Mouse (Mus musculus): ENCODE results near the gene Col6a3. TPM values are rescaled to one million over a fixed set of nuclear protein-coding genes. Genes with fewer than 3 reads are reported as not detected.

Col6a3 gene
- total RNA-seq, 2 experiments from 2014 or later, result not detected

- ATAC-seq (replicated peaks; ENCODE audit: poor library complexity), result no peak
Measured at GRCm38 (mm10) chr1:90800466-90800865, 43.3 kb downstream of the Col6a3 start.

GRCm38 (mm10) chr1:90797276-90797891 is 46.4 kb downstream of the Col6a3 start:
- ATAC-seq (replicated peaks; ENCODE audit: poor library complexity), result no peak

GRCm38 (mm10) chr1:90793368-90793767 is 50.4 kb downstream of the Col6a3 start:
- no peak for ATAC-seq (replicated peaks; ENCODE audit: poor library complexity)

- no peak for ATAC-seq (replicated peaks; ENCODE audit: poor library complexity)
Measured at GRCm38 (mm10) chr1:90790925-90791324, 52.8 kb downstream of the Col6a3 start.

- no peak for ATAC-seq (replicated peaks; ENCODE audit: poor library complexity)
Measured at GRCm38 (mm10) chr1:90789506-90789905, 54.3 kb downstream of the Col6a3 start.

GRCm38 (mm10) chr1:90780446-90780845 is 63.3 kb downstream of the Col6a3 start:
- no peak for ATAC-seq (replicated peaks; ENCODE audit: poor library complexity)

- ATAC-seq (replicated peaks; ENCODE audit: poor library complexity), result no peak
Measured at GRCm38 (mm10) chr1:90779072-90779471, 64.7 kb downstream of the Col6a3 start.

- no peak for ATAC-seq (replicated peaks; ENCODE audit: poor library complexity)
Measured at GRCm38 (mm10) chr1:90775477-90776241, 68.1 kb downstream of the Col6a3 start.

- no peak for ATAC-seq (replicated peaks; ENCODE audit: poor library complexity)
Measured at GRCm38 (mm10) chr1:90771172-90771571, 72.6 kb downstream of the Col6a3 start.

GRCm38 (mm10) chr1:90770027-90770426 is 73.7 kb downstream of the Col6a3 start:
- no peak for ATAC-seq (replicated peaks; ENCODE audit: poor library complexity)

GRCm38 (mm10) chr1:90769301-90769700 is 74.5 kb downstream of the Col6a3 start:
- ATAC-seq (replicated peaks; ENCODE audit: poor library complexity), result no peak

GRCm38 (mm10) chr1:90758091-90758673 is 85.6 kb downstream of the Col6a3 start:
- ATAC-seq (replicated peaks; ENCODE audit: poor library complexity), result no peak

- no peak for ATAC-seq (replicated peaks; ENCODE audit: poor library complexity)
Measured at GRCm38 (mm10) chr1:90753869-90754563, 89.8 kb downstream of the Col6a3 start.

GRCm38 (mm10) chr1:90751221-90751620 is 92.5 kb downstream of the Col6a3 start:
- no peak for ATAC-seq (replicated peaks; ENCODE audit: poor library complexity)

- ATAC-seq (replicated peaks; ENCODE audit: poor library complexity), result no peak
Measured at GRCm38 (mm10) chr1:90750169-90750568, 93.6 kb downstream of the Col6a3 start.

- no peak for ATAC-seq (replicated peaks; ENCODE audit: poor library complexity)
Measured at GRCm38 (mm10) chr1:90748544-90748943, 95.2 kb downstream of the Col6a3 start.

GRCm38 (mm10) chr1:90743941-90744386 is 99.8 kb downstream of the Col6a3 start:
- no peak for ATAC-seq (replicated peaks; ENCODE audit: poor library complexity)

- no peak for ATAC-seq (replicated peaks; ENCODE audit: poor library complexity)
Measured at GRCm38 (mm10) chr1:90743445-90743844, 100.3 kb downstream of the Col6a3 start.

GRCm38 (mm10) chr1:90742641-90743040 is 101.1 kb downstream of the Col6a3 start:
- ATAC-seq (replicated peaks; ENCODE audit: poor library complexity), result no peak

GRCm38 (mm10) chr1:90740216-90741170 is 103.3 kb downstream of the Col6a3 start:
- ATAC-seq (replicated peaks; ENCODE audit: poor library complexity), result no peak
